Mouse (Mus musculus) stomach, postnatal 0 days (tissue): ENCODE results near the gene Mettl1. TPM values are rescaled to one million over a fixed set of nuclear protein-coding genes. Genes with fewer than 3 reads are reported as not detected.

ENCODE experiments used
- ATAC-seq: fragments of 200-750 bp; cut with Nextera tagmentation; 2 replicates; pipeline ENCODE4 v1.8.0; 2017; ENCODE audit not compliant: low FRiP score, low TSS enrichment
- DNase-seq: peaks from one replicate; pipeline ENCODE4 v3.0.0-alpha.2; 2016; ENCODE audit warnings: low spot score
- H3K27ac ChIP-seq: fragments of 300-500 bp; sonication (generic); replicated peaks from 2 replicates; pipeline ENCODE4 v1.5.1; 2014; ENCODE audit warnings: mild to moderate bottlenecking, control low read depth
- H3K27me3 ChIP-seq: fragments of 300-500 bp; sonication (generic); 2 replicates; pipeline ENCODE4 v1.6.1; 2014; ENCODE audit warnings: low read length; ENCODE audit not compliant: control insufficient read depth, insufficient read depth
- H3K36me3 ChIP-seq: fragments of 300-500 bp; sonication (generic); 2 replicates; pipeline ENCODE4 v1.6.1; 2014; ENCODE audit warnings: low read length, mixed read lengths; ENCODE audit not compliant: control insufficient read depth, insufficient read depth
- H3K4me1 ChIP-seq: fragments of 300-500 bp; sonication (generic); replicated peaks from 2 replicates; pipeline ENCODE4 v1.6.1; 2014; ENCODE audit warnings: antibody characterized with exemption; ENCODE audit not compliant: control insufficient read depth, insufficient read depth
- H3K4me2 ChIP-seq: fragments of 300-500 bp; sonication (generic); replicated peaks from 2 replicates; pipeline ENCODE4 v1.6.1; 2014; ENCODE audit warnings: low read depth, mild to moderate bottlenecking, control low read depth, moderate library complexity
- H3K4me3 ChIP-seq: fragments of 300-500 bp; sonication (generic); 2 replicates; pipeline ENCODE4 v1.5.1; 2014; ENCODE audit warnings: low read depth, low read length, control low read depth
- H3K9ac ChIP-seq: fragments of 300-500 bp; sonication (generic); 2 replicates; pipeline ENCODE4 v1.6.1; 2014; ENCODE audit warnings: mild to moderate bottlenecking, low read length, control low read depth, mixed read lengths
- H3K9me3 ChIP-seq: fragments of 300-500 bp; sonication (generic); 2 replicates; pipeline ENCODE4 v1.6.1; 2016; ENCODE audit warnings: low read length; ENCODE audit not compliant: control insufficient read depth
- CTCF ChIP-seq: IDR thresholded peaks from 2 replicates; pipeline ENCODE4 v1.5.1; 2016; ENCODE audit warnings: antibody characterized with exemption, low read depth, mild to moderate bottlenecking, moderate library complexity
- EP300 ChIP-seq: optimal IDR thresholded peaks from 2 replicates; pipeline ENCODE3; 2016; ENCODE audit warnings: antibody characterized with exemption
- WGBS: fragments of 180-500 bp; shearing (Covaris S2); extraction: QIAGEN DNeasy Blood & Tissue Kit; methylation state at CpG from one replicate; pipeline ENCODE4 v1.1.7; 2014; 5-methylcytosine and 5-hydroxymethylcytosine counted together
- polyA plus RNA-seq: library from polyadenylated mRNA; unstranded; fragments of >200 nt; fragmentation: Nextera tagmentation; extraction: Ambion mirVana; gene quantifications from 2 replicates; pipeline ENCODE4 v1.2.1, GENCODE M21; 2015

The Mettl1 gene
- polyA plus RNA-seq, 1 experiment from 2014 or later = 36.8 TPM

DNA sequence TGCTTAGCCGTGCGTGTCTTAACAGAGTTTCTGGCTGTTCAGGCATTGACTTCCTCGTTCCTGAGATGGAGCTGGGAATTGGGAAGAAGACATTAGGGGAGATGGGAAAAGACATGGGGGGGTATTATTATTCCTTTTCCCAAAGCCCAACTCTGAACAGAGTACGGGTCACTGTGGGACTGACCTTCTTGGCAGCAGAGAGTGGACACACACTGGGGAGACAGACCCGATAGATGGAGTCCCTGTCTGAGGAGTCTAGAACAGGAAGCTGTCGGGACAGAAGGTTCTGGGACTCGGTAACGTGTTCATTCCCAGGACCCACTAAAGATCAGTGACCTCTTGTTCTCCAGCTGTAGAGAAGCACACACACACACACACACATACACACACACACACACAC, 34.4 kb downstream of the Mettl1 start:
- Histone ChIP-seq H3K4me1 (no peaks in the 10 kb centered on the region; the same call in 1 of the 2 replicates), H3K27me3 (no peaks in the 10 kb centered on the region; the same call in 1 of the 2 replicates), H3K36me3 (no peaks in the 10 kb centered on the region), H3K4me2 (no peak overlapping the region), H3K4me3 (no peak overlapping the region), H3K9ac (no peak overlapping the region), H3K9me3 (no peaks in the 10 kb centered on the region), H3K27ac (no peak overlapping the region)
- WGBS = 63% methylated on average over 8 of the region's 8 CpGs
- DNase-seq (no peak), ATAC-seq (no peak)
- no peak for TF ChIP-seq EP300
- TF ChIP-seq CTCF = no peak

DNA sequence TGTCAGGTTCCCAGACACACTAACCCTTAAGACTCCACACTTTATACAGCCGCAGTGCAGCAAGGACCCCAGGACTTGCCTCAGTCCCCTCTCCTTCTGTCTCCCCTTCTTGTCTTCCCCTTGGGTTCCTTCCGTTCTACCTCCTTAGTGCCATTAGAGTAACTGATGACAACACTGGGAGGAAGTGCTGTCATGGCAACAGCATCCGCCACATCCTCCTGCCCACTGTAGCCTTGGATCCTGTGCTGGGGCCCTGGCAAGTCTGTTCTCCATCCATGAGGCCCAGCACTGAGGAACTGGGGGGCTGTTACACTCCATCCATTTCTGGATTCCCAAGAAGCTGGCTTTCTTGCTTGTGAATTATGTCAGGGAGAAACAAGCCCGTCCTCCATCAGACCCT, 34.9 kb downstream of the Mettl1 start:
- DNase-seq (no peak), ATAC-seq (no peak)
- 31% methylated on average over 4 of the region's 4 CpGs for WGBS
- no peak overlapping the region for H3K4me3 ChIP-seq
- H3K9ac ChIP-seq = no peak overlapping the region
- H3K36me3 ChIP-seq = no peaks in the 10 kb centered on the region
- no peaks in the 10 kb centered on the region; the same call in 1 of the 2 replicates for H3K4me1 ChIP-seq
- peaks cover 4% of the 10 kb centered on the region for H3K27me3 ChIP-seq
- no peak overlapping the region for H3K4me2 ChIP-seq
- TF ChIP-seq EP300 (no peak), CTCF (no peak)
- H3K27ac ChIP-seq = no peak overlapping the region
- H3K9me3 ChIP-seq = no peaks in the 10 kb centered on the region

DNA sequence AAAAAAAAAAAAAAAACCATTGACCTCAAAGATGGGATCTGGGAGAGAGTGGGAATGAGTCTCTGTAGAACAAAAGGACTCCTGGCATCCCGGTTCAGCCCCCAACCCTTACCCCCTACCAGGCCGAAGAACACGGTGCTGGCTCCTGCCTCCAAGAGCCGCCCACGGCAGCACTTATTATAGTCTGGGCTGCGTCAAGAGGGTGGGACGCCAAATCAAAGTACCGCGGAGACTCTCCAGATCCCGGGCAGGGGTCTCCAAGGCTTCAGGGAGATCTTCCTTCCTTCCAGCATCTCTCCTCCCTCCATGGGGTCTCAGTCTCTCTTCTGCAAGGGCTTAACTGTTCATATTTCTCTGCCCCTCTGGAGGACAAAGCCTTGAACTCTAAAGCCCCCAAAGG, 36.3 kb downstream of the Mettl1 start:
- H3K9me3 ChIP-seq = no peaks in the 10 kb centered on the region
- H3K27ac ChIP-seq = no peak overlapping the region
- H3K9ac ChIP-seq = no peak overlapping the region
- H3K4me1 ChIP-seq = no peaks in the 10 kb centered on the region; the same call in 1 of the 2 replicates
- DNase-seq (no peak), ATAC-seq (no peak)
- H3K4me2 ChIP-seq = no peak overlapping the region
- no peaks in the 10 kb centered on the region for H3K36me3 ChIP-seq
- peaks cover 5% of the 10 kb centered on the region for H3K27me3 ChIP-seq
- WGBS = 19% methylated on average over 10 of the region's 10 CpGs
- no peak for TF ChIP-seq CTCF
- TF ChIP-seq EP300 = no peak
- H3K4me3 ChIP-seq = no peak overlapping the region

DNA sequence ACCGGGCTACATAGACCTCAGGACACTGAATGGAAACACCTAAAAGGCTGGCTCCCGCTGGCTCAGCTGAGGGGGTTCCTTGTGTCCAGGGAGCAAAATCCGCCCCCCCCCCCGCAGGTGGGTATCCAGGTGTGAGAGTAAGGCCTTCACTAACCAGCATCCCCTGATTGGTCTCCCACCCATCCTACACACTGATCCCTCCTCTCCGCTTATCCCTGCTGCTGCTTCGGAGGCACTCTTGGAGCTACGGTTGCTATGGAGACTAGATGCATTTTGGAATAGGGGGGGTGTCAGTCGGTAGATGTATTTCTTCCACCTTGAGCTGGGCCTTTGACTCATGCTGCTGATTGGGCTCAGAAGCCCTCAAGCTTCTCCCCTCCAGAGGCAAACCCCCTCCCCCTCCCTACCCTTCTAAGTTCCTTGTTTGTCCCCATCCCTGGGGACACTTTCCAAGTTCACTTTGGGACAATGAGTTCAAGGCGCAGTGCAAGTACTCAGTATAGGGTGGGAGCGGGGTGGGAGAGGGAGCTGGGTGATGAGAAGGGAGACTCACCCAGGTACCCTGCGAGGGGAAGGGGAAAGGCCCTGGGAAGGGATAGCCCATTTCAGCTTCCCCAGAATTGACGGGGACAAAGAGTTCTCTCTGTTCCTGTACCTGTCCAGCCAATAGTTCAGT, 36.9 kb downstream of the Mettl1 start:
- H3K27me3 ChIP-seq = peaks cover 5% of the 10 kb centered on the region

DNA sequence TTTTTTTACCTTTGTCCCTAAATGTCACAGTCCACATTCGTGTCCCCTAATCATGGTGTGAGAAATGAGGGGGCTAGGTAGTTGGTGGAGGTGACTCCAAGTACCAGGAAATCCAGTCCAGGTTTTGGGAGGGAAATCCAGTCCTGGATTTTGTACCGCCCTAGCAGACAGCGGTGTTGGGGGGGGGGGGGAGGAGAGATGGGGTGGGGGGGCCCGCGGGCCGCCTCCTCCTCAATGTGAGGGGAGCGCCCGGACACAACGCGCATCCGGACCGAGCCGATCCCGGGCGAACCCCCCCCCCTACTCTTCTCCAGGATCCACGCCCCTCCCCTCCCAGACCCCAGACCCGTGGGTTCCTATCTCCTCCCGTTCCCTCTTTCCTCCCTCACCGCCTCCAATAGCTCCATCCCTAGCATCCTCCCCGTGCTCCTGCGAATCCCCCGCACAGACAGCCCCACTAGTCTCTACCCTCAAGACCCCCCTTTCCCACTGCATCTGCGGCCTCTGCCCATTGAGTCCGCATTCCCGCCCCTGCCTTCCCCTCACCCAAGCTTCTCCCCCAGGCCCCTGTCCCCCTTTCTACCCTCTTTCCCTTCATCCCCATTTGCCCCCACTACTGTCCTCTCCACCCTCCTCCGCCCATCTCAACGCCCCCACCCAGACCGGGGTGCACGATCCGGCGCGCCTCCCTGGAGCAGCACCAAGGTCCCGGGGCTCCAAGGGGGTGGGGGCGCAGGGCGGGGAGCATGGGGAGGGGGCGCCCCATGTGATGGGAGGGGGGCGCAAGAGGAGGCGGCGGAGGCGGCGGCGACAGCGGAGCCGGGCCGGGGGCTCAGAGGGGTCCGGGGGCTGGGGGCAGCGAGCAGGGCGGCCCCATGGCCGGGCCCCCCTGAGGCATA, 37.7 kb downstream of the Mettl1 start:
- Histone ChIP-seq H3K27me3 (peaks cover 5% of the 10 kb centered on the region), H3K27ac (no peak overlapping the region), H3K4me1 (no peaks in the 10 kb centered on the region; the same call in 1 of the 2 replicates), H3K36me3 (no peaks in the 10 kb centered on the region), H3K4me2 (peak overlapping the region; percentile 70), H3K9me3 (no peaks in the 10 kb centered on the region), H3K9ac (peak overlapping the region; percentile 38), H3K4me3 (peak overlapping the region; percentile 49)
- no peak for ATAC-seq
- TF ChIP-seq EP300 (no peak), CTCF (no peak)
- WGBS = 2% methylated on average over 19 of the region's 49 CpGs
- DNase-seq = no peak

More for the DNA sequence above, 36.9 kb downstream of the Mettl1 start:
- TF ChIP-seq EP300 (no peak), CTCF (no peak)
- H3K9ac ChIP-seq = no peak overlapping the region
- 3% methylated on average over 12 of the region's 12 CpGs for WGBS
- H3K9me3 ChIP-seq = no peaks in the 10 kb centered on the region
- H3K4me2 ChIP-seq = peak overlapping the region; percentile 70
- no peak overlapping the region; the same call in 1 of the 2 replicates for H3K4me3 ChIP-seq
- DNase-seq (no peak), ATAC-seq (no peak)
- H3K36me3 ChIP-seq = no peaks in the 10 kb centered on the region
- no peak overlapping the region for H3K27ac ChIP-seq
- H3K4me1 ChIP-seq = no peaks in the 10 kb centered on the region; the same call in 1 of the 2 replicates
